Mouse (Mus musculus): ENCODE data around the gene Phpt1.

Gene Phpt1

DNA sequence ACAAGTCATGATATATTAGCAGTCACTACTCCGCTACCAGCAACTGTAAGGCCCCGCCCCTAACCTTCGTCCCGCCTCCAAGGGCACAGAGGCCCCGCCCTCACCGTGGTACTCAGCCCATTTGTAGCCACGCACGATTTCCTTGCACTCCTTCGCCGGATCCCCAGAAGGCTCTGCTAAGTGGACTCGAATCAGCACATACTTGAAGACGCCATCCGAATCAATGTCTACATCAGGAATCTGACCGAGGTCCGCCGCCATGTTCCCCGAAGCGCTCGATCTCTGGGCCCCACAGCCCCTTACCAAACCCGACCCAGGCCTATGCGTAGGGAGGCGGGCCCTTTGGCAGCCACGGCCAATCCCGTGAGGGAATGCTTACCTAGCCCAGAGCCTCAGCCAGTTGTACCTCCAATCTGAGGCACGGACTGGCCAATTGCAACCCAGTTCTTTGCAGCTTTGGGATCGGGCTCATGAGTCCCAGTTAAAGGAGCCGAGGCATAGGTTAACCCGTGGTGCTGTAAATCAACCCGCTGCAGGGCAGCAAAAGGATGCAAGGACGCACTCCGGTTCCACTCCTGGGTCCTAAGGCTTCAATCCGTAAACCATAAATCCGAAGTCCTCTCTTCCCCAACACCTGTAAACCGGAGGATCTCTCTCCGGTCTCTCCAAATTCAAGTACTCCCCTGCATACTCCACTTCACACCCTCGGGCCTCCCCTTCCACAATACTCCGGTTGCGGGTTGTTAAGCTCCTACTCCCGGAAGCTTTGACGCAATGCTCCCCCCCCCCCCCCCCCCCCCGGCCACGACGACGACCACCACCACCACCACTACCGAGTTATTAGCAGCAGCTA, at the start of gene Phpt1, which contains the start of gene Mamdc4:
TSS of gene Phpt1 (minus strand) at position 646 of the 853 bp plus-strand sequence.
TSS of gene Mamdc4 (minus strand) at position 267 of the 853 bp plus-strand sequence.
- Histone ChIP-seq H3K27me3 (ENCODE audit: control insufficient read depth, insufficient read depth, low read length, poor library complexity, severe bottlenecking) (no peaks in the 10 kb centered on the region), H3K36me3 (ENCODE audit: control insufficient read depth, insufficient read depth, low read length, poor library complexity, severe bottlenecking) (no peaks in the 10 kb centered on the region)
- peak; percentile 96 for DNase-seq (ENCODE audit: low read depth, low spot score)

DNA sequence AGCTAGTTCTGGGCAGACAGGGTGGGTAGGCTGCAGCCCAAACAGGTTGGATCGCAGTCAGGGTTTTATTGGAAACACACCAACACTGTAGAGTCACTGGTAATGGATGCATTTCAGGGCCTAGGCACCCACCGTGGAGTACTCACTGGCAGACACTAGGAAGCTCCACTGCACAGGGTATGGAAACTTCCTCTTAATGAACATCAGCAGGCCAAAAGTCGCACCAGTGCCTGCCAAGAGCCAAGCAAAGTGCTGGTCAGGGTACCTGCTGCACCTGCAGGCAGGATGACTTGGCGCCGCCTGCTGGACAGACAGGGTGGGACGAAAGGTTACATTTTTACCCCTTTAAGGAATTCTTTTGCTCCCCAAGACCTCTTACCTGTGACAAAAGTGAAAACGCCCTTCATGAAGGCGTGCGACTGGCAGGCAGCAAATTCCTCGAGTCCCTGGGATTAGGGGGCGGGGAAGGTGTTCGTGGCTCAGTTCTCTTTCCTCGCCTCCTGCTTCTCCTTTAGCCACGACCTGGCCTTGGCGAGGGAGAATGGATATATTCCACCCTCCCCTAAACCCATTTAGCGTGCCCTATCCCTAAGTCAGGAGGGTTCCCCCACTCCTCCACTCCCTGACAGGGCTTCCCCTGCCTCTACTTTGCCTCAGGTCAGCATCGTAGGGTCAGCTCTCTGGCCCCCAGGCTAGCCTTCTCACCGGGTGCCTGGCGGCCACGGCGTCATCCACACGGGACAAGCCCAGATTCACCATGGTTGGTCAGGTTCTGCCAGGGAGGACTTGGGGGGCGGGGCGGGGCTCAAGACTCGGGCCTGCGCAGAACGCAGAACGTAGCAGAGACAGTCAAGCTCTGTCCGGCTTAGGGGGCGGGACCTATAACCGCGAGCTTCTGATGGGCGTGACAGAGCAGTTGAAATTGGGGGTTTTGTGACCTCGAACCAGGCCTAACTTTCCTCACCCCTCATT, 46.5 kb upstream of the Phpt1 start, which contains the start of gene Tmem141:
TSS of gene Tmem141 (minus strand) at position 777 of the 972 bp plus-strand sequence.
- DNase-seq (ENCODE audit: low read depth, low spot score): peak; percentile 66
- Histone ChIP-seq H3K27me3 (ENCODE audit: control insufficient read depth, insufficient read depth, low read length, poor library complexity, severe bottlenecking) (no peaks in the 10 kb centered on the region), H3K36me3 (ENCODE audit: control insufficient read depth, insufficient read depth, low read length, poor library complexity, severe bottlenecking) (no peaks in the 10 kb centered on the region)

DNA sequence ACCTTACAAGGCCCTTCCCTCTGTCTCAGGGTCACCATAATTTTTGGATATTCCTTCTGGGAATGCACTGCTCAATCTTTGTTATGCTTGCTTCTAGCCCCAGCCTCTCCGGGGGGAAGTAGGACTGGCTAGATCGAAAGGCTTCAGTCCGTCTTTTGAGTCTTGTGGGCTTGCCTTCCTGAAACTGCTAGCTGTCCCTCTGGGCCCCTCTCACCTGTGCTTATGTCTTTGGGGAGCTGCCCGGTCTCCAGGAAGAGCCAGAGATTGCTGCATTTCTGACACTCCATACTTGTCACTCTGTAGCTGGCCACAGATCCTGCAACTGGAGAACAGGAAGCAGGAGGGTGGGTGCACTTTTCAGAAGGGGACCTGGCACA, 45.8 kb upstream of the Phpt1 start:
- no peak for DNase-seq (ENCODE audit: low read depth, low spot score)
- Histone ChIP-seq H3K27me3 (ENCODE audit: control insufficient read depth, insufficient read depth, low read length, poor library complexity, severe bottlenecking) (no peaks in the 10 kb centered on the region), H3K36me3 (ENCODE audit: control insufficient read depth, insufficient read depth, low read length, poor library complexity, severe bottlenecking) (no peaks in the 10 kb centered on the region)

DNA sequence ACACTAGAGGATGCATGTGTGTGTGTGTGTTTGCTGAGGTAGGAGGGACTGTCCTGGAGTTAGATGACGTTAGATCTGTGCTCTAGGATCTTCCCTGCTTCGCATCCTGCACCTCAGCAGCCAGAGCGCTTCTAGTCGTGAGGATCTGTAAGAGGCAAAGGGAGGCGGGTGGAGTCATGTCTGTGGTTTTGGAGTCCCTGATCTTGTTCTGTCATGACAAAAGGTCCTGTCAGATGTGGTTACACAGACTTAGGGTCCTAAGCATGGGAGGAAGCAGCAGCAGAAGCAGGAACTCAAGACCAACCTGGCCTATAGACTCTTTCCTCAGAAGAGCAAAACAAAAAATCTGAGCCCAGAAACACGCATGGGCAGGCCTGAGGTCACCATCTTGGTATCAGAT, 45.4 kb upstream of the Phpt1 start:
- H3K27me3 ChIP-seq (ENCODE audit: control insufficient read depth, insufficient read depth, low read length, poor library complexity, severe bottlenecking): no peaks in the 10 kb centered on the region
- no peaks in the 10 kb centered on the region for H3K36me3 ChIP-seq (ENCODE audit: control insufficient read depth, insufficient read depth, low read length, poor library complexity, severe bottlenecking)
- no peak for DNase-seq (ENCODE audit: low read depth, low spot score)

DNA sequence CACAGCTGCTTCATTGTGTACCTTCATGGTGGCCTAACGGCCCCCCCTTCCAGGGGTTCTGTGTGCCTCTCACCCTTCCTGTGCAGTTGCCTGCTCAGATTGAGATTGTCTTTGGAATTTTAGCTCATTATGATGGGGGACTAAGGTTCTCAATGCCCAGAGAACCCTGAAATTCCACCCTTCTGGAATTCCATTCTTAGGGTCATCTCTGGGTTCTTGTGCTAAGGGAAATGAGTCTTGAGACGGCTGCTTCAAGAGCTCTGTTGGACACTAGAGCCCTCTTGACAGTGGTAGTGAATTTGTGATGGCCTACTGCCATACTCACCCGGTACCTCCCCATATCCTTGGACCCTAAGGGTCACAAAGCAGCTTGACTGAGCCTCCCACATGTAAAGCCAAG, 42.6 kb upstream of the Phpt1 start, which contains the start of gene Ccdc183:
TSS of gene Ccdc183 (minus strand) at position 101 of the 400 bp plus-strand sequence.
- Histone ChIP-seq H3K27me3 (ENCODE audit: control insufficient read depth, insufficient read depth, low read length, poor library complexity, severe bottlenecking) (no peaks in the 10 kb centered on the region), H3K36me3 (ENCODE audit: control insufficient read depth, insufficient read depth, low read length, poor library complexity, severe bottlenecking) (no peaks in the 10 kb centered on the region)
- DNase-seq (ENCODE audit: low read depth, low spot score): no peak

DNA sequence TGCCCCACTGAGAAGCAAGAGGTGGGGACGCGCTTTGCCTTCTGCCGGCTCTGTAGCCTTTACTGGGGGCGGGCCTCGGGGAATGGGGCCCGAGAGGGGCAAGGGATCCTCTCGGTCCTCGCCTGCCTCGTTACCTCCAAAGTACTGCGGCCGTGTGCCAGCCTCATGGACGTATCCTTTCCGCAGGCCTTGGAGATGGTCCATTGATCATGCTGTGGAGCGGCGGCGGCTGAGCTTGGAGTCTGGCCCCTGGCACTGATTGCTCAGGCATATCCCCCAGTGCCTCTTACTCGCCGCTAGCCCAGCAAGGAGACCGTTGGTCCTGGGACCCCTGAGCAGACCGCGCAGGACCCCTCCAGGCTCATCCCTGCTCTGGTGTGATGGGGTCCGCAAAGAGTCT, 41.4 kb upstream of the Phpt1 start:
- Histone ChIP-seq H3K27me3 (ENCODE audit: control insufficient read depth, insufficient read depth, low read length, poor library complexity, severe bottlenecking) (no peaks in the 10 kb centered on the region), H3K36me3 (ENCODE audit: control insufficient read depth, insufficient read depth, low read length, poor library complexity, severe bottlenecking) (no peaks in the 10 kb centered on the region)
- DNase-seq (ENCODE audit: low read depth, low spot score): no peak

DNA sequence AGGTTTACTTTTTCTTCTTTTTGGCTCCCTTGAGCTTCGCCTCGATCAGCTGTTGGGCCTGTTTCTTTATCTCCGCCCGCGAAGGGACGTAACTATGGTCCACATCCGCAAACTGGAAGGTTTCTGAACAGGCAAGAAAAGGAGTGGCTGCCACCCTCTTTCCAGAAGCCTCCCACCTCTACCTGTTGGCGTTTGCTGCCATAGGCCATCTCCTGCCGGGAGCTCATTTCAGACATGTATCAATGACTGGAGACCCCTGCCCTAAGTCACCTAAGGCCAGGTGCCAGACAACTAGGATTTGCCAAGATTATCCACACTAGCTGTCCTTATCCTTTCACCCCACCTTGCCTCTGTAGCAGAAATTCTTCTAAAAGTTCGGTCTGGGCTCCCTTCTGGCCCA, 33.6 kb upstream of the Phpt1 start:
- no peaks in the 10 kb centered on the region for H3K36me3 ChIP-seq (ENCODE audit: control insufficient read depth, insufficient read depth, low read length, poor library complexity, severe bottlenecking)
- DNase-seq (ENCODE audit: low read depth, low spot score): no peak
- no peaks in the 10 kb centered on the region for H3K27me3 ChIP-seq (ENCODE audit: control insufficient read depth, insufficient read depth, low read length, poor library complexity, severe bottlenecking)

DNA sequence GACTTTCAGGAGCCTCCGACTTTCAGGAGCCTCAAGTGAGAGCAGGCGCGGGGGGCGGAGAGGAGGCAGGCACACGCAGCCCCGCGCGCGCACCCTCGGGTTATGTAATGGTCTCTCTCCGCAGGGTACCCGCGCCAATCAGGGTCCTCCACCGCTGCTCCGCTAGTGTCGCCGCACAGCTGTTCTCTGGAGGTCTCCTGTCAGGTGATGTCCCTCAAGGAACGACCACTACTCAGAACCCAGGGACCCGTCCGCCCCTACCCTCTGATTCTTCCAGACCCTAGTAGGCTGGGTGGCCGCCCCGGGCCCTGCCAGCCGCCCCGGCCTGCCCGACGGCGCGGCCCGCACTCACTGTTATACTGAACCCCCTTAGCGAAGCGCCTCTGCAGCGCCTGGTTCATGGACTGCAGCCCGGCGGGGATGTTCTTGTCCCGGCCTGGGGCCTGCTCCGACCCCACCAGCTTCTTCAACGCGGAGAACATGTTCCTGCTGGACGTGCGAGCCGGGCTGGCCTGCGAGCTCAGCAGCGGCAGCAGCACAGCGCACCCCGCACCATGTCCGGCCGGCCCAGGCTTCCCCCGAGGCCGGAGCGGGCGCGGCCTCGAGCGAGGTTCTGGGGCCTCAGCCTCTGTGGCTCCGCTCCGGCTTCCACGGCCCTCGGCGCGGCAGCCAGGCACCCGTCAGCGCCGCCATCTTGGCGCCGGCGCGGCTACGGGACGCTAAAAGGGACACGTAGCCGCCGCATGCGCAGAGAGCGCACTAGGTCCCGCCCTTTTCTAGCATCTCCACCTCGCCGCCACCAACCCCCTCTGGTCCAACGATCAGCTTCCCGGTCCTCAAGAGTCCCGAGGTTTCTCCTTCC, 33.0 kb upstream of the Phpt1 start, which contains the start of gene Rabl6:
TSS of gene Rabl6 (minus strand) at position 761 of the 862 bp plus-strand sequence.
- DNase-seq (ENCODE audit: low read depth, low spot score): peak; percentile 90
- no peaks in the 10 kb centered on the region for H3K36me3 ChIP-seq (ENCODE audit: control insufficient read depth, insufficient read depth, low read length, poor library complexity, severe bottlenecking)
- H3K27me3 ChIP-seq (ENCODE audit: control insufficient read depth, insufficient read depth, low read length, poor library complexity, severe bottlenecking): no peaks in the 10 kb centered on the region

DNA sequence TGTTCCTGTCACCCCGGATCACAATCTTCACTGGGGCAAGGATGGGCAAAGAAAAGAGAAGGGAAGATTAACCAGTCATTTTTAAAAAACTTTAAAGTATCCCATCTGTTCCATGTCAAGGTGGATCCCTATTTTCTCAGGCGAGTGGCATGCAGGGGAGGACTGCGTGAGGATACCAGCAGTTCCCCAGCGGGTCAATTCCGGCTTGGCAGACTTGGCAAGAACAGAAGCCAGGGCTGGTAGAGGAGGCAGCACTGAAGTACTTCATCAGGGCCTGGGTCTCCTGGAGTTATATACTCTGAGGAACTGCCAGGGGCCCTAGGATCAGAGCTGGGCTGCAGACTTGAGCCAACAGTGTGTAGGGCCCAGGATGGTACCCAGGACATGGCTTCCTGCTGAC, 27.5 kb upstream of the Phpt1 start:
- Histone ChIP-seq H3K27me3 (ENCODE audit: control insufficient read depth, insufficient read depth, low read length, poor library complexity, severe bottlenecking) (no peaks in the 10 kb centered on the region), H3K36me3 (ENCODE audit: control insufficient read depth, insufficient read depth, low read length, poor library complexity, severe bottlenecking) (peaks cover 6% of the 10 kb centered on the region)
- no peak for DNase-seq (ENCODE audit: low read depth, low spot score)

DNA sequence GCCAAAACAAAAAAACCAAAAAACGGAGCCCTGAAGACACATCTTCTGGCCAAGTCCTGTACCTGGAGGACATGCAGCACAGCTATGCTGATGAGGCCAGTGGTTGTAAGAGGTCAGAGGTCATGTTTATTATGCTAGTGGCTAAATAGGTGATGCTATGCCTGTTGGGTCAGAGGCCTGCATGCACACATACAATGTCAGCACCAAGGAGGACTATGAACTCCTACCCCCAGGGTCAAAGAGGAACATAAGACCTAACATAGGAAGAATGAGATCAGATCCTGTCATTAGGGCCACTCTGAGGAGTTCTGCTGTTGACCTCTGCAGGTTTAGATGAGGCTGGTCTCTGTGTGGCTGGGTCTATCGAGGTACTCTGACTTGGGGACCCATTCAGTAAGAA, 25.0 kb upstream of the Phpt1 start:
- Histone ChIP-seq H3K27me3 (ENCODE audit: control insufficient read depth, insufficient read depth, low read length, poor library complexity, severe bottlenecking) (no peaks in the 10 kb centered on the region), H3K36me3 (ENCODE audit: control insufficient read depth, insufficient read depth, low read length, poor library complexity, severe bottlenecking) (peaks cover 14% of the 10 kb centered on the region)
- no peak for DNase-seq (ENCODE audit: low read depth, low spot score)

DNA sequence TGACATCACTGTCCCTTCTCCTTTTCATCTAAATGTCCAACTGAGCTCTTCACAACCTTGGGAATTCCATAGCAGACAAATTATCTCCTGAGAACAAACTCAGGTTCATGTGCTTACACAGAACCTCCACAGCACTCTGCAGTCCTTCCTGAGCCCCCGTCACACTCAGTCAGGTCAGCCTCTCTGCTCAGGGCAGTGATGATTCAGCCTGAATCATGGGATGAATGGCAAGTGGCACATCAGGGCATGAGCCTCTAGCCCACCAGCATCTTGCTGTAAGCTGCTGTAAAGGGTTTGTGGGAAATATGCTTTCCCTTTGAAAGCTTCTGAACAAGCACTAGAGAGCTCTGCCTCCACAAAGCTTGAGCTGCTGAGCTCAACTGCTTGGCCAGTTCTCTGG, 23.7 kb upstream of the Phpt1 start:
- Histone ChIP-seq H3K36me3 (ENCODE audit: control insufficient read depth, insufficient read depth, low read length, poor library complexity, severe bottlenecking) (peaks cover 14% of the 10 kb centered on the region), H3K27me3 (ENCODE audit: control insufficient read depth, insufficient read depth, low read length, poor library complexity, severe bottlenecking) (no peaks in the 10 kb centered on the region)
- no peak for DNase-seq (ENCODE audit: low read depth, low spot score)

DNA sequence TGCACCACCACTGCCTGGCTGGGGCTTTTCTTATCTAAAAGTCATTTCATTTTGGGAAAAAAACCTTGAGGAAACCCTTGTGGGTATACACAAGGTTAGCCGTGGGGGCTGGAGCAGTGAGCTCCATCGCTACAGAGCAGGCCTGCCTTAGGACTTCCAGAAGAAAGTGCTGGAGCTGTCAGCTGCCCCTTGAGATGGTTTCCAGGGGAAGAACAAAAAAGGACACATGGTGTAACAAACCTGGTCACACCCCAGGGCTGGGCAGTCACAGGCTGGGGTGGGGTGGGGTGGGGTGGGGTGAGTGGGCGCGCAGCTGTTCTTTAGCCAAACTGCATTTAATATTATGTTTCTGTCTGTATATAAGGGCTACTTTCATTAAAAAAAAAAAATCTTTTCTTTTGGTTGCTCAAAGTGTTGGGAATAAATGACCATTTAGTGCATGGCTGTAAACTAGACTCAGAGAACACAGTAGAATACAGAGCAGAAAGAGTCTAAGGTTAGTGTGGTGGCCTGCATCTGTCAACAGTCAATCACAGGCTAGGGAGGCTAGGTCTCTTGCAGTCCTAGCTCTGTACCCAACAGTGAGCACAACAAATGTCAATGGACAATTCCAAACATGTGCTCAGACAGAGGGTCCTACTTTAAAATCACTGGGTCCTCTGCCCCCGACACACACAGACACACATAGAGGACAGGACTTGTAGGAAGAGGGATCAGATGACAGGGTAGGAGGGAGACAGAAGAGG, 21.9 kb upstream of the Phpt1 start:
- peaks cover 14% of the 10 kb centered on the region for H3K36me3 ChIP-seq (ENCODE audit: control insufficient read depth, insufficient read depth, low read length, poor library complexity, severe bottlenecking)
- DNase-seq (ENCODE audit: low read depth, low spot score): no peak
- no peaks in the 10 kb centered on the region for H3K27me3 ChIP-seq (ENCODE audit: control insufficient read depth, insufficient read depth, low read length, poor library complexity, severe bottlenecking)

DNA sequence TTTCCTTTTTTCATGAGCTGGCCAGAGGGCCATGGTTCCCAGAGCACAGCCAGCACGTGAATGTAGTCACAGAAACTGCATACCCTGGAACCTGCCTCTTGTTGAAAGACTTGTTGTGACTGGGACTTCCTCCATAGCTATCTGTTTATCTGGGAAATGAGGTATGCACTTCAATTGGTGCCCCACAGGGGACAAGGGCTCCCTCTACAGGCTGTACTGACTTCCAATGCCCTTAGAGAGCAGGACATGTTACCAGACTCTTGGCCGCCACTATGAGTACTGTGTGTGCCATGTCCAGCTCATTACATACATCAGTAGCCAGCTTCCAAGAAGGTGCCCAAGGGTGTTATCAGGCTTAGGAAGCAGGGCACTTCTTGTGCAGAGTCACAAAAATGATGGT, 16.8 kb upstream of the Phpt1 start:
- H3K27me3 ChIP-seq (ENCODE audit: control insufficient read depth, insufficient read depth, low read length, poor library complexity, severe bottlenecking): no peaks in the 10 kb centered on the region
- DNase-seq (ENCODE audit: low read depth, low spot score): peak; percentile 57

More for the DNA sequence above, 16.8 kb upstream of the Phpt1 start:
- H3K36me3 ChIP-seq (ENCODE audit: control insufficient read depth, insufficient read depth, low read length, poor library complexity, severe bottlenecking): peaks cover 8% of the 10 kb centered on the region

All from splenic B cell, adult 2 months (primary cell).